Mouse (Mus musculus) embryonic facial prominence, embryonic 14.5 days (tissue): Measurements from ENCODE around the gene Suds3. TPM values are rescaled to one million over a fixed set of nuclear protein-coding genes. Genes with fewer than 3 reads are reported as not detected.

ENCODE experiments used
- ATAC-seq: fragments of 200-750 bp; cut with Nextera tagmentation; 2 replicates; pipeline ENCODE4 v1.8.0; 2017; ENCODE audit warnings: low read depth, moderate number of reproducible peaks, moderate TSS enrichment
- DNase-seq: peaks from one replicate; pipeline ENCODE4 v3.0.0-alpha.2; 2015; ENCODE audit warnings: low spot score
- H3K27ac ChIP-seq: fragments of 300-500 bp; sonication (generic); replicated peaks from 2 replicates; pipeline ENCODE4 v1.5.1; 2014; ENCODE audit warnings: low read depth, mild to moderate bottlenecking, low read length, moderate library complexity
- H3K27me3 ChIP-seq: fragments of 300-500 bp; sonication (generic); replicated peaks from 2 replicates; pipeline ENCODE4 v1.6.1; 2014; ENCODE audit warnings: low read length; ENCODE audit not compliant: control insufficient read depth, insufficient read depth
- H3K36me3 ChIP-seq: fragments of 300-500 bp; sonication (generic); 2 replicates; pipeline ENCODE4 v1.6.1; 2014; ENCODE audit warnings: low read length, mixed read lengths; ENCODE audit not compliant: control insufficient read depth, insufficient read depth
- H3K4me1 ChIP-seq: fragments of 300-500 bp; sonication (generic); 2 replicates; pipeline ENCODE4 v1.6.1; 2014; ENCODE audit warnings: antibody characterized with exemption, low read length; ENCODE audit not compliant: control insufficient read depth, insufficient read depth
- H3K4me2 ChIP-seq: fragments of 300-500 bp; sonication (generic); 2 replicates; pipeline ENCODE4 v1.6.1; 2014; ENCODE audit warnings: low read depth, mild to moderate bottlenecking, low read length, moderate library complexity, mixed read lengths
- H3K4me3 ChIP-seq: fragments of 300-500 bp; sonication (generic); 2 replicates; pipeline ENCODE4 v1.5.1; 2014; ENCODE audit warnings: low read depth, mild to moderate bottlenecking, low read length
- H3K9ac ChIP-seq: fragments of 300-500 bp; sonication (generic); 2 replicates; pipeline ENCODE4 v1.6.1; 2014; ENCODE audit warnings: low read depth, mild to moderate bottlenecking, low read length, moderate library complexity, mixed read lengths
- H3K9me3 ChIP-seq: fragments of 300-500 bp; sonication (generic); 2 replicates; pipeline ENCODE4 v1.6.1; 2016; ENCODE audit warnings: low read length; ENCODE audit not compliant: control insufficient read depth
- WGBS: fragments of 180-500 bp; shearing (Covaris S2); extraction: QIAGEN DNeasy Blood & Tissue Kit; methylation state at CpG from one replicate; pipeline ENCODE4 v1.1.7; 2014; 5-methylcytosine and 5-hydroxymethylcytosine counted together
- polyA plus RNA-seq: library from polyadenylated mRNA; unstranded; fragments of >200 nt; fragmentation: Nextera tagmentation; extraction: Ambion mirVana; gene quantifications from 2 replicates; pipeline ENCODE4 v1.2.1, GENCODE M21; 2014

The Suds3 gene
- polyA plus RNA-seq, 1 experiment from 2014 or later: 39.5 TPM

DNA sequence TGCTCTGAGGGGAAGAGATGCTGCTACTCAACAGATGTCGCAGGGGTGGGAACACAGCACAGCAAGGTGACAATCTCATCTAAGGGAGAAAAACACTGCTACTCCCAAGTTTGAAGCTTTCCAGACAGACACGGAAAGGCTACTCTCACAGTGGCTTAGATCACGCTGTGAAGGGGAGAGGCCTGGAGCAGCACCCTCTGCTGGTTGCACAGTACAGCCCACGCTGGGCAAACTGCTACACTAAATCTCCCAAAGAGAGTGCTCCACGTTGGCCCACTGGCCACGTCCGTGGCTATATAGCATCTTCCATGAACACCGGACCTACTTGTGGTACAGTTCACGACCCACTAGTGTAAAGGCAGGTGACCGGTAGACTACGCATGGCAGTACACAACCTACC lies 16.2 kb downstream of the Suds3 start:
- H3K36me3 ChIP-seq: peaks cover 63% of the 10 kb centered on the region

DNA sequence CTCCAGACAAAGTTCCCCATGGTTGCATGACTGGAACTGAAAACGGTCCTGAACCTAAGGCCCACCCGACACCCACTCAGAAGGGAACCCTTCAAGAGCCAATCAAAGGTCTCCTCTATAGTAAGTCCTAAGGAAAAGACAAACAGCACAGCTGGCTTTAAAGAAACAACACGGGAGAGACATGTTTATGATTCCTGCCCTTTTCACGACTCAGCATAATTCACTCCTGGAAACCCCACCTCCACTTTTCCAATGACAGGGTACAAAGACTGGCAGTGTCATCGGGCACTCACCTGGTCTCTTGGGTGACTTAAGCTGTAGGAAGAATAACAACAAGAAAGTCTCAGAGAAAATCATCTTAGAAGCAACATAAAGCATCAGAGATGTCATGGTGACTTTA lies 16.9 kb downstream of the Suds3 start:
- H3K27me3 ChIP-seq: no peaks in the 10 kb centered on the region
- H3K4me2 ChIP-seq: no peak overlapping the region
- no peak overlapping the region for H3K4me3 ChIP-seq
- H3K9me3 ChIP-seq: no peaks in the 10 kb centered on the region
- DNase-seq: no peak
- 82% methylated on average over 5 of the region's 5 CpGs for WGBS
- no peak overlapping the region for H3K9ac ChIP-seq
- H3K4me1 ChIP-seq: no peaks in the 10 kb centered on the region
- no peak overlapping the region for H3K27ac ChIP-seq
- peaks cover 63% of the 10 kb centered on the region for H3K36me3 ChIP-seq
- ATAC-seq: no peak

More for the DNA sequence above, 16.2 kb downstream of the Suds3 start:
- H3K4me3 ChIP-seq: no peak overlapping the region
- WGBS: 85% methylated on average over 11 of the region's 11 CpGs
- no peak for DNase-seq
- H3K9ac ChIP-seq: no peak overlapping the region
- H3K4me2 ChIP-seq: no peak overlapping the region
- H3K9me3 ChIP-seq: no peaks in the 10 kb centered on the region
- H3K27ac ChIP-seq: no peak overlapping the region
- no peaks in the 10 kb centered on the region for H3K4me1 ChIP-seq
- no peak for ATAC-seq
- no peaks in the 10 kb centered on the region for H3K27me3 ChIP-seq

DNA sequence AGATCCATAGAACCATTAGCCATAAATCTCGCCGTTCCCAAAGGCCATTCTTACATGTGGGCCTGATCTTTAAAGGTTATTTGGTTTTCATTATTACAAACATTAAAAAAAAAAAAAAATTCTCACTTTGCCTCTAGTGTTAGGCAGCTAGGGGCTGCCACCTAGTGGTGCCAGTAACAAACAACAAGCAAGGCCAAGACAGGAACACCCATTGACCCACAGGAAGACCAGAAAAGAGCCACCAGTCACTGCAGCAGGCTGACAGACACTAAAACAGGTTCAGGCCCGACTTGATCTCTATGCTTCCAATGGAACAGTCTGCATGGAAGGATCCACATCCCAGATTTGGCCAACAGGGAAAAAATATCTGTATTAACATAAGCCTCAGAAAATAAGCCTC lies 19.2 kb downstream of the Suds3 start:
- peak; percentile 56 for DNase-seq
- H3K9me3 ChIP-seq: no peaks in the 10 kb centered on the region
- peaks cover 70% of the 10 kb centered on the region for H3K36me3 ChIP-seq
- no peaks in the 10 kb centered on the region for H3K27me3 ChIP-seq
- H3K4me3 ChIP-seq: no peak overlapping the region
- H3K27ac ChIP-seq: no peak overlapping the region
- H3K4me1 ChIP-seq: no peaks in the 10 kb centered on the region
- no peak for ATAC-seq
- 37% methylated on average over 3 of the region's 3 CpGs for WGBS
- H3K9ac ChIP-seq: no peak overlapping the region
- H3K4me2 ChIP-seq: no peak overlapping the region

DNA sequence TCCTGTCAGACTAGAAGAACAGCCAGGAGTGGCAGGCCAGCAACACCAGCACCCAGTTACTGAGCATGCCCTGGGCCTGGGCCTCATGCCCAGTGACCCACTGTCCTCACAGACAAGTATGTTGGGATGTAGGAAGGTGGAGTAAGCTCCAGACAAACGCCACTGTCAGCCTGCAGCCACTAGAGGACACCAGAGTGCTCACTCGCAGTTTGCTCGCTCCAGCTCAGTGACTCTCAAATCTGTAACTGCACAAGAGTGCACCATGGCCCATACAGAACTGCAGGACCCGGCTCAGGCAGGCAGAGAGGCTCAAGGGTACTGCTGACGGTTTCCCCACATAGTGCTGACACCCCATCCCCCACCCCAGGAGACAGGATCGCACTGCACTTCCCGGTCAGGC lies 21.5 kb downstream of the Suds3 start:
- no peaks in the 10 kb centered on the region for H3K27me3 ChIP-seq
- H3K9me3 ChIP-seq: no peaks in the 10 kb centered on the region
- ATAC-seq (0 out of 2 replicates have a peak, but pooled peaks have one; percentile 22), DNase-seq (peak; percentile 30)
- H3K27ac ChIP-seq: no peak overlapping the region
- H3K4me3 ChIP-seq: no peak overlapping the region
- no peak overlapping the region for H3K9ac ChIP-seq
- WGBS: 53% methylated on average over 7 of the region's 7 CpGs
- H3K36me3 ChIP-seq: peaks cover 55% of the 10 kb centered on the region
- no peak overlapping the region for H3K4me2 ChIP-seq
- H3K4me1 ChIP-seq: no peaks in the 10 kb centered on the region

DNA sequence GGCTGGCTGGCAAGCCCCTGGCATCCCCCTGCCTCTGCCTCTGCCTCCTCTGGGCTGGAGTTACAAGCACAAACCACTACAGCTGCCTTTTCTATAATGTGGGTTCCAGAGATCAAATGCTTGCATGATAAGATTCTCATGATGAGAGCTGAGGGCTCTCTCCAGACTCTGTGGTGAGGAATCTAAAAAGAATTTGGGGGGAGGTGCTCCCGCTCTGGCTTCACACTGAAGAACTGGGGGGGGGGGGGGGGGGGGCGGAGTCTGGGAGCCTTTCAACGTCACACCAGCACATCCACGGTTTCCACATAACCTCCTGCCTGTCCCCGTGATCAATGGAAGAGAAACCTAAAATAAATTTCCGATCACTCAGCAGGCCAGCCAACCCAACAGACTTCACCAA lies 26.1 kb downstream of the Suds3 start:
- DNase-seq (peak; percentile 29), ATAC-seq (no peak)
- no peaks in the 10 kb centered on the region for H3K9me3 ChIP-seq
- peaks cover 6% of the 10 kb centered on the region; the same call in 1 of the 2 replicates for H3K4me1 ChIP-seq
- no peaks in the 10 kb centered on the region for H3K27me3 ChIP-seq
- H3K4me3 ChIP-seq: no peak overlapping the region
- no peak overlapping the region for H3K9ac ChIP-seq
- H3K4me2 ChIP-seq: no peak overlapping the region
- no peak overlapping the region for H3K27ac ChIP-seq
- 22% methylated on average over 5 of the region's 6 CpGs for WGBS
- H3K36me3 ChIP-seq: peaks cover 38% of the 10 kb centered on the region

DNA sequence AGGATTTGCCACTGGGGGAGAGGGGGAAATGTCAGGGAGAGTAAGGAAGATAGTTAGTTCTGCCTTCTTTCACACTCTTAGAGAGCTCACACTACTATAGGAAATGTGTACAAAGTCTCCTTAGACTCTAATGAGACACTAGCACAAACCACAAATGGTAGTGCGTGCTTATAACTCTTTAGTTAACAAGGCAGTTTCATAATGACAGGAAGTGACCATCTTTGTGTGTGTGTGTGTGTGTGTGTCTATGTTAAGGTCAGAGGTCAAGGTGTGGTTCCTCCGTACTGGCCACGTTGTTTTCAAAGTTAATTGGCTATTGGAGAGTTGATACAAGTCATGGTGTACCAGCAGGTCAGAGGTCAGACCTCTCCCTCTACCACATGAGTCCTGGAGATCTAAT lies 26.8 kb downstream of the Suds3 start:
- DNase-seq: no peak
- Histone ChIP-seq H3K27ac (no peak overlapping the region), H3K4me2 (no peak overlapping the region), H3K9me3 (no peaks in the 10 kb centered on the region), H3K4me1 (peaks cover 6% of the 10 kb centered on the region; the same call in 1 of the 2 replicates), H3K9ac (no peak overlapping the region), H3K27me3 (no peaks in the 10 kb centered on the region), H3K4me3 (no peak overlapping the region), H3K36me3 (peaks cover 32% of the 10 kb centered on the region)
- no peak for ATAC-seq
- 33% methylated on average over 3 of the region's 3 CpGs for WGBS

DNA sequence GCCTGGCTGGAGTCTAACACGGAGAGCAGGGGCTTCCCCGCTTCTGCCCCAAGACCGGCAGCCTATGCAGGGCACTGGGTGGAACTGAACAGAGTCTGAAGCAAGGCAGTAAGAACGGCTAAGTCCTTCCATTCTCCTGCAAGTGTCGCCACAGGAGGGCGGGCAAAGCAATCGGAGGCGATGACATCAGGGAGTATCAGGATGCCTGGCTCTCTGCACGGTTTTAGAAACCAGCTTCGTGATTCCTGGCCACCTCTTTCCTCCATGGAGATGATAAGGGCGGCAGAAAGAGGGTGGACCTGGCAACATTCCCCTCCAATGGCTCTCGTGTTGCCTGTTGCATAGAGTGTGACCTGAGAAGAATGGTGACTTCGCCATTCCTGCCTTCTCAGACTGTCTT lies 28.2 kb downstream of the Suds3 start:
- Histone ChIP-seq H3K9ac (0 out of 2 replicates have a peak overlapping the region, but pooled peaks have one; percentile 34), H3K27me3 (no peaks in the 10 kb centered on the region), H3K4me3 (peak overlapping the region; percentile 23), H3K9me3 (no peaks in the 10 kb centered on the region), H3K36me3 (peaks cover 18% of the 10 kb centered on the region), H3K4me2 (peak overlapping the region; percentile 49), H3K27ac (no peak overlapping the region), H3K4me1 (peaks cover 6% of the 10 kb centered on the region; the same call in 1 of the 2 replicates)
- DNase-seq (peak; percentile 17), ATAC-seq (0 out of 2 replicates have a peak, but pooled peaks have one; percentile 15)
- WGBS: 8% methylated on average over 13 of the region's 13 CpGs

DNA sequence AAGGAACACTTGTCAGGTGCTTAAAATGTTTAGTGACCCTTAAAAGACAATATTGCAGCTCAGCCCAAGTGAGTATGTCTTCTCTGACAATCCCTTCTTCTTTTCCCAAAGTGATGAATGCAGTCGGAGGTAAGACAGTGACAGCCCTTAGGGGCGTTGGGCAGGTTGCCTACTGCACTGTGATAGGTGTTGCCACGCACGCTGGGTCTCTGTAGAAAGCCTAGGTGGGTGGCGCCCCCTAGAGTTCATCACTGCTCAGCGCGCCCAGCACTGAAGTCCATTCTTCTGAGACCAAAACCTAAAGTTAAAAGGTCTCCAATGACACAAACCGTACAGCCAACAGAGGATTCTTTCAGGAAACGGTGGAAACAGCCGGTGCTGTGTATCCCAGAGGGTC lies 46.4 kb downstream of the Suds3 start:
- no peaks in the 10 kb centered on the region for H3K27me3 ChIP-seq
- no peaks in the 10 kb centered on the region for H3K36me3 ChIP-seq
- DNase-seq (peak; percentile 56), ATAC-seq (peak; percentile 76)
- H3K4me3 ChIP-seq: peak overlapping the region; percentile 7; the same call in 1 of the 2 replicates
- no peaks in the 10 kb centered on the region; the same call in 1 of the 2 replicates for H3K4me1 ChIP-seq
- no peaks in the 10 kb centered on the region for H3K9me3 ChIP-seq
- H3K27ac ChIP-seq: no peak overlapping the region
- H3K4me2 ChIP-seq: peak overlapping the region; percentile 39
- H3K9ac ChIP-seq: no peak overlapping the region
- WGBS: 11% methylated on average over 10 of the region's 10 CpGs

DNA sequence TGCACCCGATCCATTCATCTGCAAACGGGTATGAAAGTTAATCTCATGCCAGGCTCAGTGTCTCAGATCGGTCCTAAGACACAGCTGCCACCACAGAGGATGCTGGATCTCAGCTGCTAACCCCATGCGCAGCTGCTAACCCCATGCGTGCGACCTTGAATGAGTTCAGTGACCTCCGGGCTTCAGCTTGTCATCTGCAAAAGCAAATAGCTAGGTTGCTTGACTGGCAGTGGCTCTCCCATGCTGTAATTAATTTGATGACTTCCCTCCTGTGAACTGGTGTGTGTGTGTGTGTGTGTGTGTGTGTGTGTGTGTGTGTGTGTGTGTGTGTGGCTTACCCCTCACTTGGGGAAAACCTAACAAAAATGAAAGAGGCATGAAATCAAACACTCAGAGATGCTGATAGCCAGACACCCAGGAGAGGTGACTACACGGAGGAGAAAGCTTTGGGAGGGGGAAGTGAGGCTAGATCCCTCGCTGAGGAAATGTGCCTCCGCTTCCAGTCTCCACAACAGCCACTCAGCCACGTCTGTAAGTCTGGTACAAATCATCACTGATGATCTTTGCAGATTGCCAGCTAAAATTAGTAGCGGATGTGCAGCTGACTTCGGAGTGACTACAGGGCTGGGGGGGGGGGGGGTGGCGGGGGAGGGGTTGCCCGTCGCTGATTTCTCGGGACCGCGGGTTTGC lies 47.0 kb downstream of the Suds3 start:
- Histone ChIP-seq H3K36me3 (no peaks in the 10 kb centered on the region), H3K27me3 (no peaks in the 10 kb centered on the region), H3K4me3 (peak overlapping the region; percentile 7; the same call in 1 of the 2 replicates), H3K9me3 (no peaks in the 10 kb centered on the region), H3K4me2 (peak overlapping the region; percentile 39), H3K9ac (no peak overlapping the region), H3K4me1 (no peaks in the 10 kb centered on the region; the same call in 1 of the 2 replicates), H3K27ac (no peak overlapping the region)
- peak; percentile 70 for DNase-seq
- WGBS: 15% methylated on average over 17 of the region's 19 CpGs
- ATAC-seq: peak; percentile 70; the same call in 1 of the 2 replicates
